ENCODE assay signal across 8 mouse cellular contexts in genomic region chr11:5444234-5444598, GRCm38 (mm10). TPM values are rescaled to one million over a fixed set of nuclear protein-coding genes. Genes with fewer than 3 reads are reported as not detected.
DNase-seq lines count a peak whose midpoint lies in the region; ATAC-seq lines count a peak whose summit lies in the region.

No protein-coding gene starts in this region.

- peak overlapping the region; percentile 93 for H3K4me2 ChIP-seq in kidney, embryonic 14.5 days (replicated peaks; ENCODE audit: low read depth, low read length)
- H3K4me2 ChIP-seq in liver, embryonic 16.5 days (ENCODE audit: low read depth, low read length), result peak overlapping the region; percentile 100

- WGBS in kidney, embryonic 14.5 days, result under 1% methylated on average over 28 of the region's 57 CpGs
- under 1% methylated on average over 24 of the region's 57 CpGs for WGBS in liver, embryonic 16.5 days (ENCODE audit: insufficient replicate concordance)

- no peaks in the 10 kb centered on the region for H3K27me3 ChIP-seq in kidney, embryonic 14.5 days (ENCODE audit: control insufficient read depth, insufficient read depth, low read length)
- peaks cover 11% of the 10 kb centered on the region for H3K27me3 ChIP-seq in liver, embryonic 16.5 days (ENCODE audit: control insufficient read depth, insufficient read depth, low read depth, low read length)

- peak overlapping the region; percentile 85 for H3K27ac ChIP-seq in kidney, embryonic 14.5 days (ENCODE audit: low read depth, low read length)
- H3K27ac ChIP-seq in liver, embryonic 16.5 days (ENCODE audit: low read length), result peak overlapping the region; percentile 52

- H3K9ac ChIP-seq in kidney, embryonic 14.5 days (ENCODE audit: low read depth, low read length), result peak overlapping the region; percentile 90
- peak overlapping the region; percentile 75 for H3K9ac ChIP-seq in liver, embryonic 16.5 days (ENCODE audit: low read depth, low read length)

- no peaks in the 10 kb centered on the region for H3K9me3 ChIP-seq in kidney, embryonic 14.5 days (ENCODE audit: control insufficient read depth, low read length)
- H3K9me3 ChIP-seq in liver, embryonic 16.5 days (replicated peaks; ENCODE audit: control insufficient read depth, low read length), result no peaks in the 10 kb centered on the region

- H3K36me3 ChIP-seq in kidney, embryonic 14.5 days (ENCODE audit: control insufficient read depth, insufficient read depth, low read length), result no peaks in the 10 kb centered on the region
- H3K36me3 ChIP-seq in liver, embryonic 16.5 days (ENCODE audit: control insufficient read depth, insufficient read depth), result no peaks in the 10 kb centered on the region

- intact Hi-C loops in gastrocnemius, postnatal 36 days (cut with DNase I), result no loop called here

- DNase-seq in lung, adult 18-20 months, result peak; percentile 19 to 36
- no peak for DNase-seq in lung, postnatal 25 days (ENCODE audit: low spot score)
- peak; percentile 56 to 64 for DNase-seq in cerebellum, postnatal 10 days
- peak; percentile 21 to 37 for DNase-seq in gastrocnemius, postnatal 36 days
- DNase-seq in ovary, postnatal 14 days (ENCODE audit: low spot score), result peak; percentile 24
- DNase-seq in thymus, postnatal 4 days, result peak; percentile 75

- ATAC-seq in kidney, embryonic 14.5 days (ENCODE audit: low FRiP score, low TSS enrichment), result peak; percentile 67
- peak; percentile 23; the same call in 1 of the 2 replicates for ATAC-seq in liver, embryonic 16.5 days (ENCODE audit: low read depth)

- peaks cover 12% of the 10 kb centered on the region; the same call in 1 of the 2 replicates for H3K4me1 ChIP-seq in kidney, embryonic 14.5 days (ENCODE audit: control insufficient read depth, insufficient read depth, low read length)
- H3K4me1 ChIP-seq in liver, embryonic 16.5 days (ENCODE audit: control insufficient read depth, low read depth, low read length), result peaks cover 22% of the 10 kb centered on the region

- peak overlapping the region; percentile 90 for H3K4me3 ChIP-seq in kidney, embryonic 14.5 days (ENCODE audit: low read length)
- H3K4me3 ChIP-seq in liver, embryonic 16.5 days (ENCODE audit: low read depth, low read length), result peak overlapping the region; percentile 77

RNA-seq across cellular contexts. Expression of gene Znrf3, which starts 0.4 kb away (rescaled TPM):
- total RNA-seq in gastrocnemius, postnatal 36 days (2021), result 1 to 10 TPM; 4.3 to 6.9 TPM
- 20.6 and 21.1 TPM in 2 replicates for polyA plus RNA-seq in kidney, embryonic 14.5 days (2014; fragmentation: Nextera tagmentation; extraction: Ambion mirVana)
- polyA plus RNA-seq in liver, embryonic 16.5 days (2015; fragmentation: Nextera tagmentation; extraction: Ambion mirVana), result 2.9 and 3.1 TPM in 2 replicates
